In the genomic region with DNA sequence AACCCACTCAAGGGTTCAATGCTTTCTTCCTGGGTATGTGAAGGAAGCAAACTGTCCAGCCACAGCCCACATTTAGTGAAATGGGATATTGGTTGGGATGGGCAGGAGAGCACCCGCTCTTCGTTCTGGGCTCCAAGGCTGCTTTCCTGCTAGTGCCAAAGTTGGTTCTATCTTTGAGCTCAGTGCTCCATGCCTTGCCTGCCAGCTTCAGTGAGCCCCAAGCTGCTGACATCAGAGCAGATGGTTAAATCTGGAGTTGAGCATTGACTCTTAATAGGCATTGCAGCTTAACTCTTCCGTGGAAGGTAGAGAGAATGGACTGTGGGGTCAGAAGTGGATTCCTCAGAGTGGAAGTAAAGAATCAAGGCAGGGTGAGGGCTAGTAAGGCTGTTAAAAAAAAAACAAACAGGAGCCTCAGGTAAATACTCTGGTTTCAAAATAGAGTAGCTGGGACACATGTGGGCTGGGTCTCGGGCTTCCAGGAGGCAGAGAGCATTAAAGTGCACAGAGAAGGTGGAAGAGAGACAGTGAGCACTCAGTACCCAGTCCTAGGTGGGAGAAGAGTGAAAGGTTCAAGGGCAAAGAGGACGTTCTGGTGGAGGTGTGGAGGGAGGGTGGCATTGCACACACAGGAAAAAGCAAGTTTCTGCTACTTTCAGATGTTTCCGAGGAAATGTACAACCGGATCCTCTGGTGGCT, we compare ENCODE assay signal across 8 mouse cellular contexts. TPM values are rescaled to one million over a fixed set of nuclear protein-coding genes. Genes with fewer than 3 reads are reported as not detected.
DNase-seq lines count a peak whose midpoint lies in the region; ATAC-seq and TF ChIP-seq lines count a peak whose summit lies in the region.

A gene (plus strand): TSS at position 649 of the 699 bp plus-strand sequence.

- no peak within 1 kb of the TSS for H3K4me2 ChIP-seq in midbrain, postnatal 0 days (ENCODE audit: low read depth, low read length, poor library complexity, severe bottlenecking)

- no peaks in the 10 kb centered on the region for H3K36me3 ChIP-seq in midbrain, postnatal 0 days (ENCODE audit: insufficient read depth, low read length)

- ATAC-seq in midbrain, postnatal 0 days (ENCODE audit: low FRiP score) = no peak

- H3K27me3 ChIP-seq in midbrain, postnatal 0 days (ENCODE audit: insufficient read depth, low read length) = no peaks in the 10 kb centered on the region

- WGBS in midbrain, postnatal 0 days = 77% methylated on average over 7 of the region's 7 CpGs

- no peak for DNase-seq in gastrocnemius, postnatal 10 days
- no peak for DNase-seq in gastrocnemius, adult 8-10 months (ENCODE audit: low spot score in 2 of 2)
- DNase-seq in adrenal gland, postnatal 10 days = no peak
- DNase-seq in heart, adult 8-10 months (ENCODE audit: low spot score) = no peak
- DNase-seq in layer of hippocampus, postnatal 10 days (ENCODE audit: low spot score in 2 of 2) = no peak
- DNase-seq in midbrain, postnatal 0 days (ENCODE audit: low spot score) = no peak
- DNase-seq in embryo, embryonic 10 days (ENCODE audit: low spot score) = no peak
- no peak for DNase-seq in B cell, adult 2 months

- H3K9me3 ChIP-seq in midbrain, postnatal 0 days (ENCODE audit: low read length) = no peaks in the 10 kb centered on the region

- no peak within 1 kb of the TSS for H3K27ac ChIP-seq in midbrain, postnatal 0 days (ENCODE audit: low read depth, low read length)

- no peak within 1 kb of the TSS for H3K9ac ChIP-seq in midbrain, postnatal 0 days (replicated peaks; ENCODE audit: low read length, poor library complexity, severe bottlenecking)

- TF ChIP-seq CTCF in midbrain, postnatal 0 days (IDR thresholded peaks at IDR 0.05) = no peak

- no peaks in the 10 kb centered on the region for H3K4me1 ChIP-seq in midbrain, postnatal 0 days (ENCODE audit: insufficient read depth, low read length)

- no peak within 1 kb of the TSS for H3K4me3 ChIP-seq in midbrain, postnatal 0 days (ENCODE audit: low read depth, low read length)

RNA-seq across cellular contexts. Expression of the gene that starts here (rescaled TPM):
- total RNA-seq in gastrocnemius, postnatal 10 days (2021) = 10 to 100 TPM; 45.9 to 59.6 TPM
- total RNA-seq in gastrocnemius, adult 8-10 months (2022) = 10 to 100 TPM in 1 of 4 experiments, 1 to 10 TPM in 3; 4.2 to 13.6 (median 8.2) TPM
- 10 to 100 TPM; 54.9 to 55.4 TPM for total RNA-seq in adrenal gland, postnatal 10 days (2021)
- 10 to 100 TPM; 36.5 to 54.5 (median 37.7) TPM for total RNA-seq in heart, adult 8-10 months (2022)
- total RNA-seq in layer of hippocampus, postnatal 10 days (2021) = 10 to 100 TPM; 45.5 to 50.6 TPM
- total RNA-seq in midbrain, postnatal 0 days (2014; rRNA removed) = 19.4 and 26.6 TPM in 2 replicates
- polyA plus RNA-seq in midbrain, postnatal 0 days (2015; fragmentation: Nextera tagmentation; extraction: Ambion mirVana) = 39.1 and 40.5 TPM in 2 replicates
